Mouse (Mus musculus) kidney, adult 2 months (tissue): ENCODE data around the gene Rag1.

Experiments
- CTCF ChIP-seq: fragments of 200-500 bp; conservative IDR thresholded peaks from 2 replicates; pipeline ENCODE4 v1.5.1; 2011; ENCODE audit warnings: low read depth, mild to moderate bottlenecking, control low read depth, low read length, moderate library complexity, mixed read lengths; ENCODE audit not compliant: insufficient read depth, insufficient read length
- POLR2A ChIP-seq: fragments of 200-500 bp; IDR thresholded peaks from one replicate; pipeline ENCODE4 v1.6.1; 2011; ENCODE audit warnings: low read depth, low read length, control low read depth

- no peak for TF ChIP-seq CTCF
- no peak for TF ChIP-seq POLR2A
Measured at GRCm38 (mm10) chr2:101650446-101650845, 1.1 kb upstream of the Rag1 start.
